Mouse (Mus musculus): Measurements from ENCODE around the gene Znhit6.

DNA sequence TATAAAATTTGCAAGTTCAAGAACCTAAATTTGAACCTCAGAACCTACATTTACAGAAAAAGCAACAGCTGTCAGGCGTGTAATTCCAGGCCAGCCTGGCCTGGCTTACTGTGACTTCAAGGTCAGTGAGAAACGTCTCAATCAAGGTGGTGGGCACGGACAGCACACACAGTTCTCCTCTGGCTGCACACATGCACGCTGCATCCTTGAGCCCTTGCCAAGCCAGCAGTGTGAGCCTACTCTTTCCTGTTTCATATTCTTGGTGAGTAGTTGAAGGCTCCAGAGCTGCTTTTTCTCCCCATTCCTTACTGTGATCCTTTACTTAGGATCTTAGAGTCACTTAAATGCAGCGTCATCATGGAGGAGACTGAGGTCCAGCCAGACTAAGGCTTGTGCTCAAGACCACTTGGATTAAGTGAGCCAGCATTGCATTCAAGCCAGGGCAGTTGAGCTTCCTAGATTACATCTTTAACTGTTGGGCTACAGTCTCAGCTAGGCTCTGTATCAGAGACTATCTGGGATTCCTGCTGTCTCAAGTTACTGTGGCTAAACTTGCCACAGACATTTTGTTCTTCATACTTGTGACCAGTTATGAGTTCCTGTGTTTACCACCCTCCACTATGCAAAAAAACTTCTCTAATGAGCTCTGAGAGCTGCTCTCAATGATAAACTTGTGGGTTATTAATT lies 29.6 kb downstream of the Znhit6 start:
- TF ChIP-seq CTCF (IDR thresholded peaks at IDR 0.05; ENCODE audit: borderline replicate concordance, control insufficient read depth, extremely low read depth, insufficient read depth, low read length, poor library complexity) (no peak), POLR2A (IDR thresholded peaks at IDR 0.05; ENCODE audit: control insufficient read depth, extremely low read depth, insufficient read depth, low read length, poor library complexity) (no peak)
